Mouse (Mus musculus): ENCODE measurements around the gene Def8.
"Not testable (repeated sequence)": the region's sequence is repeated elsewhere in the genome, so short reads cannot be mapped to it uniquely, and the experiment has no call there.

GRCm38 (mm10) chr8:123451747-123452146 is 28.4 kb downstream of the Def8 start:
- TF ChIP-seq CTCF (IDR thresholded peaks at IDR 0.05; ENCODE audit: low read depth, low read length); GATA1 (IDR thresholded peaks at IDR 0.05; ENCODE audit: borderline replicate concordance, low read length): not testable (repeated sequence)

All from G1E (cell line).